Mouse (Mus musculus): Measurements from ENCODE around the gene Gm45062. TPM values are rescaled to one million over a fixed set of nuclear protein-coding genes. Genes with fewer than 3 reads are reported as not detected.

The Gm45062 gene
- polyA plus RNA-seq, 1 experiment from 2014 or later = 8.2 TPM

DNA sequence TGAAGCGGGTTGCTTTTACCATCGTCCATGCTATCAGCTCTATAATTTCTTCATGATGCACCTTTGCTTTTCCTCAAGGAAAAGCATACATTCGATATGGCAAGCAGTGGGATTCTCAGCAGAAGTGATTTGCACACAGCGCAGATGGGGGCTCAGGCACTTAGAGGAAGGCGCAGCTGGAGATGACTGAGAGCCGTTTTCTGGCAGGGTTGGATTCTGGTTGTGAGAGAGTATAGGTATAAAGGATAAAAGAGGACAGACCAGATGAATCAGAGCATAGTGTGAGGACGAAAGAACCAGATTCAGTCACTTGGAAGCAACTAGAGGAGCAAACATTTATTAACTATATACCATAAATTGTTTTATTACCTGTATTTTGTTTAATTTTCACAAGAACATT lies 286.5 kb downstream of the Gm45062 start:
- DNase-seq (ENCODE audit: low spot score) (no peak), ATAC-seq (ENCODE audit: low read depth) (no peak)
- no peak overlapping the region for H3K4me2 ChIP-seq (ENCODE audit: low read depth, low read length)
- H3K27ac ChIP-seq (replicated peaks; ENCODE audit: low read depth, low read length) = no peak overlapping the region
- 0 out of 2 replicates have a peak, but pooled peaks cover 2% of the 10 kb centered on the region for H3K36me3 ChIP-seq (ENCODE audit: control insufficient read depth, insufficient read depth, low read length)
- no peaks in the 10 kb centered on the region for H3K9me3 ChIP-seq (ENCODE audit: control insufficient read depth, low read length)
- H3K4me3 ChIP-seq (ENCODE audit: low read depth, low read length) = no peak overlapping the region
- WGBS = 93% methylated on average over 7 of the region's 7 CpGs
- H3K4me1 ChIP-seq (ENCODE audit: control insufficient read depth, insufficient read depth, low read length) = no peaks in the 10 kb centered on the region
- no peaks in the 10 kb centered on the region for H3K27me3 ChIP-seq (replicated peaks; ENCODE audit: control insufficient read depth, insufficient read depth, low read length)
- no peak overlapping the region for H3K9ac ChIP-seq (ENCODE audit: low read depth, low read length)

DNA sequence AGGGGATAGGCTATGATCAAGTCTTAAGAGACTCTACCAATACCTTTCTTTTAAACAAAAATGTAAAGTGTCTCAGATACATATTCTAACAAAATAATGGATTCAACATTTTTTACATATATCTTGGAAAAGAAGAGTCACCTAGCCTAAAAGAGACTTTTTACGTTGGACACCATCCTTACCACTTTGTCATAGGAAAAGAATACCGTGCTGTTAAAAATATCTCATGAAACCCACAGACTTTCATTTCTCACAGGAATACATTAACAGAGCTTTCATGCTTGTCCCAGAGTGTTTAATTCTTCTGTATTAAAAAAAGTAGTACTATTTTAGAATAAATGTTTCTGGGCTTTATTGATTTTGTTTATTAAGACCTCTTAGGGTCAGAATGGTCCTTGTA lies 291.9 kb downstream of the Gm45062 start:
- Histone ChIP-seq H3K27me3 (replicated peaks; ENCODE audit: control insufficient read depth, insufficient read depth, low read length) (no peaks in the 10 kb centered on the region), H3K4me1 (ENCODE audit: control insufficient read depth, insufficient read depth, low read length) (no peaks in the 10 kb centered on the region), H3K36me3 (ENCODE audit: control insufficient read depth, insufficient read depth, low read length) (0 out of 2 replicates have a peak, but pooled peaks cover 6% of the 10 kb centered on the region), H3K4me2 (ENCODE audit: low read depth, low read length) (no peak overlapping the region), H3K27ac (replicated peaks; ENCODE audit: low read depth, low read length) (no peak overlapping the region), H3K9me3 (ENCODE audit: control insufficient read depth, low read length) (no peaks in the 10 kb centered on the region), H3K4me3 (ENCODE audit: low read depth, low read length) (no peak overlapping the region), H3K9ac (ENCODE audit: low read depth, low read length) (no peak overlapping the region)
- ATAC-seq (ENCODE audit: low read depth) = no peak
- DNase-seq (ENCODE audit: low spot score) = no peak
- 88% methylated on average over 2 of the region's 2 CpGs for WGBS

DNA sequence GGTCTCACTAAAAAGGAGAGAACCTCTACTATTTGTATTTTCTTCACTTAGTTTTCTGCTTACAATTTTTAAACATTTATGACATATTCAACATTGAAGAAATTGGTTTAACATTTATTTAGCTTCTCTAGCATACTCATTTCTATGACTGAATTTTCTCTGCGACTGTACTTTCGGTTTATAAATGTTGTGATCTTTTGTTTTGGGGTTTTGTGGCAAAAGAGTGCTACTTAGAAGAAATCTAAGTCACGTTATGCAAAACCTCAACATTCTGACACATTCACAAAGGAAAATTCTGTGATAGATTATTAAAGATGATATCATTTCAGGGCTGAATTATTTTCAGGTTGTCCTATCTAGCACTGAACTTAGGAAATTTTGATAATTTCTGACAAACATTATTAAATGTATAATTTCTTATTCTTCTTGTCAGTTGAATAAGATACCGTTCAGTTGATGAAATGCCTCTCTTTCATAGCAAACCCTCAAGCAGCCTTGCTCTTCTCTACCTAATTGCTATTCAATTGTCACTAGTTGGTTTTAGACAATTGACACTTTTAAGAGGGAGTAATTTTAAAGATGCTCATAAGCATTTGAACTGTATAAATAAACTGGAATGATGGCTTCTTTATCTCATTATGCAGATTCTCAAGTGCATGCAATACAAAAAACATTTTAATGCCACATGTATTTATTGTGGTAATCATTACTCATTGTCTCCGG lies 297.8 kb downstream of the Gm45062 start:
- Histone ChIP-seq H3K36me3 (ENCODE audit: control insufficient read depth, insufficient read depth, low read length) (0 out of 2 replicates have a peak, but pooled peaks cover 11% of the 10 kb centered on the region), H3K4me2 (ENCODE audit: low read depth, low read length) (no peak overlapping the region), H3K9me3 (ENCODE audit: control insufficient read depth, low read length) (no peaks in the 10 kb centered on the region), H3K27ac (replicated peaks; ENCODE audit: low read depth, low read length) (no peak overlapping the region), H3K4me3 (ENCODE audit: low read depth, low read length) (no peak overlapping the region), H3K9ac (ENCODE audit: low read depth, low read length) (no peak overlapping the region), H3K4me1 (ENCODE audit: control insufficient read depth, insufficient read depth, low read length) (no peaks in the 10 kb centered on the region), H3K27me3 (replicated peaks; ENCODE audit: control insufficient read depth, insufficient read depth, low read length) (no peaks in the 10 kb centered on the region)
- no peak for DNase-seq (ENCODE audit: low spot score)
- 88% methylated on average over 5 of the region's 5 CpGs for whole genome bisulfite sequencing
- no peak for ATAC-seq (ENCODE audit: low read depth)

DNA sequence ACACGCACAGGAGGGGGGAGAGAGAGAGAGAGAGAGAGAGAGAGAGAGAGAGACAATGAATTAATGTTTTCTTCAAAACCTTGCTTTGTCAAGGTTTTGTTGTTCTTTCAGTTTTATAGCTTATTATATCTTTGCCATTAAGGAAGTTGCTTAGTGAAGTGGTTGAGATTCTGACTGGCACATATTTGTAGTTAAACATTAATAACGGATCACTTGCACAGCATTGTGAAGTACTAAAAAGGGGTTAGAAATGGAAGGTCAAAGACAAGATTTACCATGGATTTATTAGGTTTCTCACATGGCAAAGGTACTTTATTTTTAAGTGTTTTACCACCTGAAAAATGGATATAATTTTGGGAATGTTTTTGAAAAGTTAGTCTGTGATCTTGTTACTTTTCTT lies 301.4 kb downstream of the Gm45062 start:
- ATAC-seq (ENCODE audit: low read depth) = no peak
- WGBS = 95% methylated on average over 2 of the region's 2 CpGs
- no peak for DNase-seq (ENCODE audit: low spot score)
- H3K36me3 ChIP-seq (ENCODE audit: control insufficient read depth, insufficient read depth, low read length) = 0 out of 2 replicates have a peak, but pooled peaks cover 7% of the 10 kb centered on the region
- 0 out of 2 replicates have a peak, but pooled peaks cover 3% of the 10 kb centered on the region for H3K9me3 ChIP-seq (ENCODE audit: control insufficient read depth, low read length)
- H3K4me3 ChIP-seq (ENCODE audit: low read depth, low read length) = no peak overlapping the region
- H3K27ac ChIP-seq (replicated peaks; ENCODE audit: low read depth, low read length) = no peak overlapping the region
- H3K4me2 ChIP-seq (ENCODE audit: low read depth, low read length) = no peak overlapping the region
- no peaks in the 10 kb centered on the region for H3K4me1 ChIP-seq (ENCODE audit: control insufficient read depth, insufficient read depth, low read length)
- H3K27me3 ChIP-seq (replicated peaks; ENCODE audit: control insufficient read depth, insufficient read depth, low read length) = no peaks in the 10 kb centered on the region
- no peak overlapping the region for H3K9ac ChIP-seq (ENCODE audit: low read depth, low read length)

DNA sequence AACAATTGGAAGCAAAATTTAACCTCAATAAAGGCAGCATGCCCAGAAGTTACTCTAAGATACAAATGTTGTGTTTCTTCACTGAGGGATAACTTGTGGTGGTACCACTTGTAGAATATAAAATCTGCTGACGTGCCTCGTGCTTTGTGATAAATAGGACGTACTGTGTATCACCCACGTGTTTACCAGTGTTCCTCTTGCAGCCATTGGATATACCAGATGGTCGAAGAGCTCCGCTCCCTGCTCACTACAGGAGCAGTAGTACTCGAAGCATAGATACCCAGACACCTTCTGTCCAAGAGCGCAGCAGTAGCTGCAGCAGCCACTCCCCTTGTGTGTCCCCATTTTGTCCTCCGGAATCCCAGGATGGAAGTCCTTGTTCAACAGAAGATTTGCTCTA lies 323.1 kb downstream of the Gm45062 start:
- ATAC-seq (ENCODE audit: low read depth) = no peak
- Histone ChIP-seq H3K4me2 (ENCODE audit: low read depth, low read length) (no peak overlapping the region), H3K36me3 (ENCODE audit: control insufficient read depth, insufficient read depth, low read length) (peaks cover 11% of the 10 kb centered on the region; the same call in 1 of the 2 replicates), H3K4me1 (ENCODE audit: control insufficient read depth, insufficient read depth, low read length) (no peaks in the 10 kb centered on the region), H3K9ac (ENCODE audit: low read depth, low read length) (no peak overlapping the region), H3K27ac (replicated peaks; ENCODE audit: low read depth, low read length) (no peak overlapping the region), H3K4me3 (ENCODE audit: low read depth, low read length) (no peak overlapping the region), H3K9me3 (ENCODE audit: control insufficient read depth, low read length) (no peaks in the 10 kb centered on the region), H3K27me3 (replicated peaks; ENCODE audit: control insufficient read depth, insufficient read depth, low read length) (no peaks in the 10 kb centered on the region)
- no peak for DNase-seq (ENCODE audit: low spot score)
- WGBS = 95% methylated on average over 9 of the region's 9 CpGs

DNA sequence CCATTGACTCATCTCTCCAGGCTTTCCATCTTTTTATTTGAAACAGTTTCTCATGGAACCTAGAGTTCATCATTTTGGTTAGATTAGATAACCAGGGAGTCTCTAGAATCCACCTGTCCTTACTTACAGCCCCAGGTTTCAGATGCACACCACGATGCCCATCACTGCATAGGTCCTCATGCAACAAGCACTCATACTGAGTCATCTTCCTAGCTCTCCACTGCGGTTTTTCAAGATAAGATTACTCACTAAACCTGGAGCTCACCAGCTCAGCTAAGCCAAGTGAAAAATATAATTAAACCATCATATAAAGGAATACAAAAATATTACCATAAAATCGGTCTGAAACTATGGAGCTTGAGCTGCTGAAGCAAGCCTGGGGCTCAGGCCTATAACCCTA lies 324.6 kb downstream of the Gm45062 start:
- 91% methylated on average over 3 of the region's 3 CpGs for WGBS

DNA sequence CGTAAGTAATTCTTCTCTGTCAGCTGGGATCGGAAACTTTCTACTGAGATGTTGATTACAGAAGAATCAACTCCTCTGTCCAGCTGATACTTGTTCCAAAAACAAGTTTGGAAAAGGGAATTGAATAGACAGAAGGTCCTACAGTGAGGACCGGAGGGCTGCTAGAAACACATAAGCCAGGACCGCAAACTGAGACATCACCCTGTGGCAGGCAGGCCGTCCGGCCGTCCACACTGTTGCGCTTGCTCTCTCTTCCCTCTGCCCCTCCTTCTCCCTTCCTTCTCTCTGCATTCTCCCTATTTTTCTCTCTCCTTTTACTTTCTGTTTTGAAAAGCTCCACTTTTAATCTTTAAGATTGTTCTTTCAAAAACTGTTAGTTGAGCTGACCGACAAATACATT lies 332.4 kb downstream of the Gm45062 start:
- H3K27me3 ChIP-seq (replicated peaks; ENCODE audit: control insufficient read depth, insufficient read depth, low read length) = no peaks in the 10 kb centered on the region
- 91% methylated on average over 9 of the region's 9 CpGs for whole genome bisulfite sequencing
- DNase-seq (ENCODE audit: low spot score) (no peak), ATAC-seq (ENCODE audit: low read depth) (no peak)
- no peaks in the 10 kb centered on the region for H3K4me1 ChIP-seq (ENCODE audit: control insufficient read depth, insufficient read depth, low read length)
- no peak overlapping the region for H3K4me3 ChIP-seq (ENCODE audit: low read depth, low read length)
- no peak overlapping the region for H3K4me2 ChIP-seq (ENCODE audit: low read depth, low read length)
- no peak overlapping the region for H3K27ac ChIP-seq (replicated peaks; ENCODE audit: low read depth, low read length)
- no peak overlapping the region for H3K9ac ChIP-seq (ENCODE audit: low read depth, low read length)
- H3K36me3 ChIP-seq (ENCODE audit: control insufficient read depth, insufficient read depth, low read length) = 0 out of 2 replicates have a peak, but pooled peaks cover 11% of the 10 kb centered on the region
- no peaks in the 10 kb centered on the region for H3K9me3 ChIP-seq (ENCODE audit: control insufficient read depth, low read length)

More for the DNA sequence above, 324.6 kb downstream of the Gm45062 start:
- no peaks in the 10 kb centered on the region for H3K9me3 ChIP-seq (ENCODE audit: control insufficient read depth, low read length)
- DNase-seq (ENCODE audit: low spot score) (no peak), ATAC-seq (ENCODE audit: low read depth) (no peak)
- H3K27me3 ChIP-seq (replicated peaks; ENCODE audit: control insufficient read depth, insufficient read depth, low read length) = no peaks in the 10 kb centered on the region
- no peak overlapping the region for H3K4me2 ChIP-seq (ENCODE audit: low read depth, low read length)
- no peak overlapping the region for H3K4me3 ChIP-seq (ENCODE audit: low read depth, low read length)
- no peaks in the 10 kb centered on the region for H3K4me1 ChIP-seq (ENCODE audit: control insufficient read depth, insufficient read depth, low read length)
- H3K9ac ChIP-seq (ENCODE audit: low read depth, low read length) = no peak overlapping the region
- H3K27ac ChIP-seq (replicated peaks; ENCODE audit: low read depth, low read length) = no peak overlapping the region
- H3K36me3 ChIP-seq (ENCODE audit: control insufficient read depth, insufficient read depth, low read length) = peaks cover 11% of the 10 kb centered on the region; the same call in 1 of the 2 replicates

DNA sequence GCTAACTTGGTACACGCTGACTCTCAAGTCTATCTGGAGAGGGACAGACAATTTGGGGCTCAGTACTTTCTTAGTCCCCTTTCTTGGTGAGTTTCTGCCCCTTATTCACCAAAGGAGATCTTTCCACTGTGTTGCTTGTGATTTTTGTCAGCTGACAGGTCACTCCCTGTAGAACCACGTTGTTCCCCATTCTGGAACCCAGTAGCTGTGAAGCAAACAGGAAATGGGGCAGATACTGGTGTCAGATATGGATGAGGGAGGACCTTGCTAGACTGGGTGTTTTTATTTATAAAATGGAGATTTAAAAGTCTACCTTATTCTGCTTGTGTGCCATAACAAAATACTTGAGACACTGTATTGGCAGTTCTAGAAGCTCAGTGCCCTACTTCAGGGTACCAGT lies 358.1 kb downstream of the Gm45062 start:
- Histone ChIP-seq H3K9ac (ENCODE audit: low read depth, low read length) (no peak overlapping the region), H3K27ac (replicated peaks; ENCODE audit: low read depth, low read length) (no peak overlapping the region), H3K27me3 (replicated peaks; ENCODE audit: control insufficient read depth, insufficient read depth, low read length) (no peaks in the 10 kb centered on the region), H3K9me3 (ENCODE audit: control insufficient read depth, low read length) (no peaks in the 10 kb centered on the region), H3K36me3 (ENCODE audit: control insufficient read depth, insufficient read depth, low read length) (no peaks in the 10 kb centered on the region), H3K4me1 (ENCODE audit: control insufficient read depth, insufficient read depth, low read length) (no peaks in the 10 kb centered on the region), H3K4me3 (ENCODE audit: low read depth, low read length) (no peak overlapping the region), H3K4me2 (ENCODE audit: low read depth, low read length) (no peak overlapping the region)
- DNase-seq (ENCODE audit: low spot score) = no peak
- ATAC-seq (ENCODE audit: low read depth) = no peak
- 69% methylated on average over 2 of the region's 2 CpGs for WGBS
